Mouse (Mus musculus) telencephalon, adult 2 months (tissue): ENCODE measurements around the gene Gm37240.

Experiments used
- DNase-seq: peaks from one replicate; pipeline ENCODE4 v3.0.0-alpha.2; 2011; ENCODE audit warnings: low read depth, low spot score

Gene Gm37240

DNA sequence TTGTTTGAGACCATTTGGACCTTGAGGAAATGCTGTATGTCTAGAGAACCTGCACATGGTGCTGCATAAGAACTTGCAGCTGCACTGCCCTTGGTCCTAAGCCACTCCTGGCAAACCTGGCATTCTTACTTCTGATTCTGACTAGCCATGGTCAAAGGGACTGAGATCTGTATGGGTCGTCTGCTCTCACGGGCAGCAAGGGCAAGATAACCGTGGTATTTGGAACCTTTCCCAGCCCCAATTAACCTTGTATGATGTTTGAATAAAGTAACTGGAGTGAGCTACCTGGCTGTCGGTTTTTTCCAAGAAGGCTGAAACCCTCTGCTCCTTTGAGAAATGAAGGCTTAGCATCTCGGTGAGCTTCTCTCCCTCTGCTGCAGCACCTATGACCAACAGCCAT lies 8.4 kb downstream of the Gm37240 start:
- no peak for DNase-seq

GRCm38 (mm10) chr3:85863996-85864395 lies 23.3 kb downstream of the Gm37240 start:
- DNase-seq = no peak

DNA sequence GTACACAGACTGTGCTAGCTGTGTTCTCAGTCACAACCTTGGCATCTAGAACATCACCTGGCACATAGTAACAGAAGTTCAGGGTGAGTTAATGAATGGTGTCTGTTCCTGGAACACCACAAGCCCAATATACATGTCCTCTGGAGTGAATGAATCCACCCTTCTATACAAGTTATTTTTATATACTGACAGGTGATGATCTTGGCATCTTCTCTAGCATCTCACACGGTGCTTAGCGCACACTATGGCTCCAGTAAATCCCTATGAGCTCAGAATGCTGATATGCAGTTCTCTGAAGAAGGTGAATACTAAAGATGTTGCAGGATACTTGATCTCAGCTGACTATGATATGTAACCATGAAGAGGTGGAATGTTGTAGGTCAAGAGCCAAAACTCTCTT lies 24.4 kb downstream of the Gm37240 start:
- no peak for DNase-seq

- no peak for DNase-seq
These were observed 26.3 kb downstream of the Gm37240 start for GRCm38 (mm10) chr3:85860996-85861395.

GRCm38 (mm10) chr3:85859311-85859710 lies 28.0 kb downstream of the Gm37240 start:
- no peak for DNase-seq

- DNase-seq = no peak
These were observed 28.9 kb downstream of the Gm37240 start for GRCm38 (mm10) chr3:85858140-85859135.

GRCm38 (mm10) chr3:85857083-85857482 lies 30.2 kb downstream of the Gm37240 start:
- DNase-seq = no peak

DNA sequence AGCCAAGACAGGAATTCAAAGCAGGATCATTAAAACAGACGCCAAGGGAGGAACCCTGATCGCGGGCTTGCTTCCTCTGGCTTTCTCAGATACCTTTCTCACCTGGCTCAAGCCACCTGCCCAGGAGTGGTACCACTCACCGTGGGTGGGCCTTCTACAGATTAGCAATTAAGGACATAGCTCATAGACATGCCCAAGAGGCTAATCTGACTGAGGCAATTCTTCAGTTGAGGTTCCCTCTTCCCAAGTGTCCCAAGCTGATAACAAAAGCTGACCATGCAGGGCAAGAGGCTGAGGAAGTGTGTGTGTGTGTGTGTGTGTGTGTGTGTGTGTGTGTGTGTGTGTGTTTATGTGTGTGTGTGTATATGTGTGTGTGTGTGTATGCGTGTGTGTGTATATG lies 31.4 kb downstream of the Gm37240 start:
- no peak for DNase-seq

DNA sequence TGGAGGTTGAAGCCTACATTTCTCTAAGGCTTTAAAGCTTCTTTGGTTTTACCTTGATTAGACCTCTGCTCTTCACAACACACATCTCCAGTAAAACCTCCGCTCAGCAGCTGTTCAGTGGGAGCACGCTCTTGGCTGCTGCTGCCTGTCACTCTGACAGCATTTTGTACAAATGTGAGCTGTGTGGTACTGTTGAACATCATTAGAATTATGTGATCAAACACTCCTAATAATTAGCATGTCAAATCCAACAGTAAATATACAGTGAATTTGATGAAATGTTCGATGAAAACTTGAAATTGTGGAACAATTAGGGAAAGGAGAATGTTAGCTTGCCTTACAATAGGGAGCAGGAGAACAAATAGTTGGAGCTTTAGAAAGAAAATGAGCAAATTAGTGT lies 32.3 kb downstream of the Gm37240 start:
- DNase-seq = no peak

DNA sequence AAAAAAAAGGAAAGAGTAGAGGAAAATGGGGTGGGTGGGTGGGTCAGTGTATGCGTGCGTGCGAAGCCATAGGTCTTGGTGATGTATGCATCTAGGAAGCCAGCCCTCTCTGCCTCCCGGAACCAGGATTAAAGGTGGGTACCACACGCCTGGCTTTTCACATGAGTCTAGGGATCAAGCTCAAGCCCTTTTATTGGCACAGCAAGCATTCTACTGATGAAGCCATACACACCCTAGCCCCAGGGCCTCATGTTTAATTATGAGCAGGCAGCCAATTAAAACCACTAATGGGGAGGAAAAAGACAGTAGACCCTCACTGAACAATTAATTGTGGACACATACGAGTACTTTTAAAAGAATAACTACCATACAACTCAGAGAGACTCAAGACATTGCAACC lies 33.2 kb downstream of the Gm37240 start:
- DNase-seq = no peak

- no peak for DNase-seq
These were observed 33.6 kb downstream of the Gm37240 start for GRCm38 (mm10) chr3:85853715-85854114.

DNA sequence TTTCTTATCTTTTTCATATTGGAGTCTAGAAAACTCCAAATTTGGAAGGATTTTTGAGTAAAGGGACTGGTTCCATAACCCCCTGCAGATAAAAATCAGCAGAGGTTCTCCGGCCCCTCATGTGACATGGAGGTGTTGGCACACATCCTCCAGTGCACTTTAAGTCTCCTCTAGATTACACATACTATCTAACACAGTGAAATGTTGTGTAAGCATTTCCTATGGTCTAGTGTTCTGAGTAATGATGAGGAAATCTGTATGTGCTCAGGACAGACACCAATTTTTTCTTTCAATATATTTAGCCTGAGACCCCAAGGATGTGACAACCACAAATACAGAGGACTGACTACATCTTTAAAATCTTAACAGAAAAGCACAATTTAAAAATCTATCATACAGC lies 37.2 kb downstream of the Gm37240 start:
- DNase-seq = no peak

GRCm38 (mm10) chr3:85846316-85846715 lies 41.0 kb downstream of the Gm37240 start:
- no peak for DNase-seq

DNA sequence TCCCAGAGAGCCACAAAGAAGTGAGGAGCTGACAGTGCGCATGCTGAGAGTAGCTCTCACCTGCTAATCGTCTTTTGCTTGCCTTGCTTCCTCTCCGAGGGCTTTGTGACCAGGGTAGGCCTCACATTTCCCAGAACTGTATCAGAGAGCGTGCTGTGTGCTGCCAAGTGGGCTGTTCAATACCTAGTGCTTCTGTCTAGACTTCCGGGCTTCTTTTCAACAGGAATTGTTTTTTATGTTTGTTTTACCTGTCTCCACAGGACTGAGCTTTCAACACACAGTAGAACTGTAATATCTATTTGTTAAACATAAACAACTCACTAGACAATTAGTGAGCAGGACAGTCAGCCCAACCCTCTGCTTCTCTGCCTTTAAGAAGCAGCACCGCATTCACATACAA lies 42.0 kb downstream of the Gm37240 start:
- DNase-seq = no peak

DNA sequence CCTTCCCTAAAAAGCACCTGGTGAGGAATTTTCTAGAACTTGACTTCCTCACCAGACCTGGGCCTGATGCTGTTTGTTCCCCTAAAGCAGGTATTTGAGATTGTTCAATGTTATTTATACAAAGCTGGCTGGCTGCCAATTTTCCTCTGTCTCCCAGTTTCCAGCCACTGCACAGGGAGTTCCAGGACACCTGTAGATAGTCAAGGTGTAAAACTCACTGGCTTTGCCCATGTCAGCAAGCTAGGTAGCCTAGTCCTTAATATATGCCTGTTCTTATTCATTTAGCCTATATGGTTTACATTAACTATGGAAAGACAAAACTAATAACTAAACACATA lies 44.5 kb downstream of the Gm37240 start:
- no peak for DNase-seq

DNA sequence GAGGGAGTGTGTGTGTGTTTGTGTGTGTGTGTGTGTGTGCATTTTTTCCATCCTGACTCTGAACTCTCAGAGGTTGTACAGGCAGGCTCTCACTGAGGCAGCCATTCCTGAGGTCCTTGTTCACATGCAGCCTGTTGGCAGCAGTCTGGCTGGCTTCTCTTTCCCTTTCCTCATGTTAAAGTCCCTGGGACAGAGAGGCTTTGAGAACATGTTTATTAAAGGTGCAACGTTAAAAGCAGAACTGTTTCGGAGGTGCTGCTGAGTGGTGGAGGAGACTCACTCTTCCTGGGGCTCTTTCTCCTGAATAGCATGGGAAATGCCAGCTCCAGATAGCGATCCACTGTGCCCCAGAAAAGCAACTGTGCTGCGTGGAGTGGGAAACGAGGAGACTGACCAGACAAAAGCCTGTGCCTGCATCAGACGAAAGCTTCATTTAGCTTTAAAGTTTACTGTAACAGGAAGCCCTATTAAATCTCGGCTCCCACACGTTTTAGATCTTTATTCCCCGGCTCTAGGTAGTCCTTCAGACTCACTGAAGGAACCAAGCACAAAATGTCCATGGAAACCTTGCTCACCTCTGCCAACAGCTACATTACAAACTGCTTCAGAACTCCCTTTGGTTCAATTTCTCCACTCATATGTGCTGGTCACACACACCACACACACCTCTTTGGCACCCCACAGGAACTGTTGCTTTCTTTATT lies 45.0 kb downstream of the Gm37240 start:
- no peak for DNase-seq

- DNase-seq = no peak
These were observed 45.7 kb downstream of the Gm37240 start for GRCm38 (mm10) chr3:85841454-85842176.

GRCm38 (mm10) chr3:85833627-85834026 lies 53.7 kb downstream of the Gm37240 start:
- no peak for DNase-seq

- no peak for DNase-seq
These were observed 54.7 kb downstream of the Gm37240 start for GRCm38 (mm10) chr3:85832490-85833155.

DNA sequence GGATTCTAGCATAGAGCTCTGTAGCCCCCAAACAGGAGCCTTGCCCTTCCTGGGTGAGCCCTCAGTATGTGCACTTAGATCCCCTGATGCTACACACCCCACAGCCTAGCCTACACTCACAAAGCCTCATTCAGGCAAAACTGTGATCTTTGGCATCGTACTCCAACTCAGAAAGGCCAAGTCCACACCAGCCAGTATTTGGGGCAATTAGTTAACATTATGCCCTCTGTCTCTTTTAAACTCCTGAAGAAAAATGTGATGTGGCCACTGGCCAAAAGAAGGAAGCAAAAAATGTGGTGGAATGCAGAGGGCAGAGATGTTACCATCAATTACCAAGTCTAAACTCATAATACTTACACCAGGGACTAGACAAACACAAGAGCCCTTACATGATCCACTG lies 55.5 kb downstream of the Gm37240 start:
- DNase-seq = no peak

DNA sequence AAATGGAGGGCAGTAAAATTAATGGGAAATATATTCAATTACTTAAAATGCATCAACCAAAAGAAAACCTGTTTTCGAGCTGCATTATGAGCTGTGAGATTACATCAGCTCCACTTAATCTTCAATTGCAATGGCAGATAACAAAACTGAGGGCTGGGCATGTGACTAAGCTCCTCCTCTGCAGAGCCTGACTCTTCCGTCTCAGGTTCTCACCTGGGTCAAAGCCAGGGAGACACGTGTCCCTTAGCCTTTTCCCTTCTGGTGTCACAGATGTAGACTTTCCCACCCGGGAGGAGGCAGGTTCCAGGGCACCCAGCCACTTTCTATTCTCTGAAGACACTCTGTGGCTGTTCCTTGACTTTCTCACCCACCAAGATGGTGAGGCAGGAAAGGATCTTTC lies 58.3 kb downstream of the Gm37240 start:
- no peak for DNase-seq

DNA sequence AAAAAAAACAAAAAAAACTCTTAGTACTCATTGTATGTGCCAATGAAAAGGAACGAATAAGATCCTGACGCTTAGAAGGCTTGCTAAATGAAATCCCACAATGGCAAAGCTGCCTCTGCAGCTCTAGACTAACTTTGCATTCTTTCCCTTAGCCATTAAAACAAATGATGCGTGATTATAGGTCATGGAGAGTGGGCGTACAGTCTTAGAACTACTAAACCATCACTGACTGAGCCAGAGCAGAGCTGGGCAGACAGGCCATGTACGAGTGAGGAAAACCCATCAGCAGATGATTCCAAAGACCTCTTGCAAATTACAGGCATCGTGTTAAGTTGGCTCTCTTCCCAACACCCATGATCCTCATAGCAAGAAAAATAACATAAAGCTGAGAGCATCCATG lies 59.5 kb downstream of the Gm37240 start:
- no peak for DNase-seq
